Mouse (Mus musculus) bone marrow macrophage, adult 2 months (primary cell): ENCODE measurements around the gene Nipal1. TPM values are rescaled to one million over a fixed set of nuclear protein-coding genes. Genes with fewer than 3 reads are reported as not detected.

Source experiments
- H3K27ac ChIP-seq: 2 replicates; pipeline ENCODE4 v1.5.1; 2012; ENCODE audit warnings: low read depth, low read length; ENCODE audit not compliant: insufficient read depth
- H3K4me1 ChIP-seq: 2 replicates; pipeline ENCODE4 v1.6.1; 2012; ENCODE audit warnings: low read length; ENCODE audit not compliant: control insufficient read depth, insufficient read depth
- H3K4me3 ChIP-seq: 2 replicates; pipeline ENCODE4 v1.5.1; 2012; ENCODE audit warnings: mild to moderate bottlenecking, low read length, moderate library complexity; ENCODE audit not compliant: insufficient read depth
- CTCF ChIP-seq: IDR thresholded peaks from 2 replicates; pipeline ENCODE4 v1.5.1; 2012; ENCODE audit warnings: low read depth, mild to moderate bottlenecking, low read length, moderate library complexity
- POLR2A ChIP-seq: IDR thresholded peaks from 2 replicates; pipeline ENCODE4 v1.6.1; 2012; ENCODE audit warnings: mild to moderate bottlenecking, low read depth, low read length, borderline replicate concordance
- polyA plus RNA-seq: library from polyadenylated mRNA; stranded (reverse); fragments of >200 nt; gene quantifications from 2 replicates; pipeline ENCODE4 v1.2.4, GENCODE M21; 2012; ENCODE audit not compliant: missing spikeins, insufficient read depth, insufficient read length

The Nipal1 gene
- polyA plus RNA-seq = 0.25 TPM in 1 of 2 replicates, not detected in the other

GRCm38 (mm10) chr5:72647418-72647907, at the start of gene Nipal1:
Nipal1 (plus strand) TSS chr5:72647795.
- H3K27ac ChIP-seq = no peak within 1 kb of the TSS

GRCm38 (mm10) chr5:72601006-72601405, 46.6 kb upstream of the Nipal1 start:
- Histone ChIP-seq H3K27ac (no peak overlapping the region), H3K4me1 (no peaks in the 10 kb centered on the region), H3K4me3 (no peak overlapping the region)
- no peak for TF ChIP-seq POLR2A
- TF ChIP-seq CTCF = peak; percentile 68

More at GRCm38 (mm10) chr5:72647418-72647907, at the start of gene Nipal1:
- TF ChIP-seq CTCF = no peak
- no peak for TF ChIP-seq POLR2A
- Histone ChIP-seq H3K4me1 (peaks cover 3% of the 10 kb centered on the region; the same call in 1 of the 2 replicates), H3K4me3 (peak within 1 kb of the TSS; percentile 57)

- H3K27ac ChIP-seq = no peak overlapping the region
- no peak overlapping the region for H3K4me3 ChIP-seq
- no peak for TF ChIP-seq CTCF
- TF ChIP-seq POLR2A = no peak
- no peaks in the 10 kb centered on the region for H3K4me1 ChIP-seq
Measured at GRCm38 (mm10) chr5:72603138-72603537, 44.5 kb upstream of the Nipal1 start.

- TF ChIP-seq POLR2A = no peak
- Histone ChIP-seq H3K4me1 (no peaks in the 10 kb centered on the region), H3K27ac (no peak overlapping the region), H3K4me3 (no peak overlapping the region)
Measured at GRCm38 (mm10) chr5:72617413-72617812, 30.2 kb upstream of the Nipal1 start.

- no peak for TF ChIP-seq POLR2A
- TF ChIP-seq CTCF = no peak
- no peak overlapping the region for H3K27ac ChIP-seq
Measured at GRCm38 (mm10) chr5:72621022-72621421, 26.6 kb upstream of the Nipal1 start.

GRCm38 (mm10) chr5:72630026-72630425, 17.6 kb upstream of the Nipal1 start:
- Histone ChIP-seq H3K4me1 (no peaks in the 10 kb centered on the region), H3K27ac (no peak overlapping the region), H3K4me3 (no peak overlapping the region)
- TF ChIP-seq POLR2A (no peak), CTCF (no peak)

More at GRCm38 (mm10) chr5:72621022-72621421, 26.6 kb upstream of the Nipal1 start:
- Histone ChIP-seq H3K4me3 (no peak overlapping the region), H3K4me1 (no peaks in the 10 kb centered on the region)

- Histone ChIP-seq H3K4me1 (no peaks in the 10 kb centered on the region), H3K27ac (no peak overlapping the region), H3K4me3 (no peak overlapping the region)
- TF ChIP-seq CTCF (no peak), POLR2A (no peak)
Measured at GRCm38 (mm10) chr5:72634791-72635271, 12.8 kb upstream of the Nipal1 start.

GRCm38 (mm10) chr5:72636122-72636521, 11.5 kb upstream of the Nipal1 start:
- Histone ChIP-seq H3K4me3 (no peak overlapping the region), H3K27ac (no peak overlapping the region), H3K4me1 (no peaks in the 10 kb centered on the region)
- no peak for TF ChIP-seq POLR2A
- no peak for TF ChIP-seq CTCF

- H3K4me3 ChIP-seq = no peak overlapping the region
Measured at GRCm38 (mm10) chr5:72636576-72636975, 11.0 kb upstream of the Nipal1 start.

GRCm38 (mm10) chr5:72640072-72640471, 7.5 kb upstream of the Nipal1 start:
- H3K4me1 ChIP-seq = no peaks in the 10 kb centered on the region
- H3K27ac ChIP-seq = no peak overlapping the region
- H3K4me3 ChIP-seq = no peak overlapping the region
- no peak for TF ChIP-seq CTCF
- TF ChIP-seq POLR2A = no peak

More at GRCm38 (mm10) chr5:72636576-72636975, 11.0 kb upstream of the Nipal1 start:
- Histone ChIP-seq H3K27ac (no peak overlapping the region), H3K4me1 (no peaks in the 10 kb centered on the region)
- TF ChIP-seq CTCF = no peak
- TF ChIP-seq POLR2A = no peak

- Histone ChIP-seq H3K27ac (no peak overlapping the region), H3K4me1 (peaks cover 3% of the 10 kb centered on the region; the same call in 1 of the 2 replicates), H3K4me3 (no peak overlapping the region)
- TF ChIP-seq POLR2A = no peak
- no peak for TF ChIP-seq CTCF
Measured at GRCm38 (mm10) chr5:72643655-72644054, 3.9 kb upstream of the Nipal1 start.
